In the genomic region with DNA sequence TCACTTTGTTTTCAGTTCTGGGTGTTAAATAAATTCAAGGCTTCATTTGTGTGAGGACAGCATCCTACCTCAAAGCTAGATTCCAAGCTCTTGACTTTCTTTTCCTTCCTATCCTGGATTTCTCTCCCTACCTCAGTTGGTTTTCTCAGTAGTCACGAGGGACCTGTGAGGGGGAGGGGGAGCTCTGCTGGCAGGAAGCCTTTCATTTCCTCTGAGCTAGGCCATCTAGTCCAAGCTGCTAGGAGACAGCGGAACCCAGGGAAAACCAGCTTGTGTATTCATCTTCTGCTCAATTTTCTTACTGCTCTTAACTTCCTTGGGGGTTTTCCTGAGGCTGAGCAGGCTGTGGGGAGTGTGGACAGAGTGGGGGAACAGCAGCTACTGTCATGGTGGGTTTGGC, we compare ENCODE assay signal across 8 mouse cellular contexts. TPM values are rescaled to one million over a fixed set of nuclear protein-coding genes. Genes with fewer than 3 reads are reported as not detected.
DNase-seq lines count a peak whose midpoint lies in the region; ATAC-seq lines count a peak whose summit lies in the region.

No protein-coding gene starts in this region.

- 54% methylated on average over 2 of the region's 2 CpGs for WGBS in midbrain, embryonic 13.5 days
- WGBS in midbrain, embryonic 11.5 days = 59% methylated on average over 2 of the region's 2 CpGs

- no peak overlapping the region for H3K4me3 ChIP-seq in midbrain, embryonic 13.5 days (replicated peaks)
- H3K4me3 ChIP-seq in midbrain, embryonic 11.5 days (ENCODE audit: low read depth, low read length) = no peak overlapping the region
- no peak overlapping the region for H3K4me3 ChIP-seq in brown adipose tissue, adult 24 weeks (ENCODE audit: insufficient read depth, low read depth, low read length)
- H3K4me3 ChIP-seq in megakaryocyte, embryonic 14.5 days (replicated peaks) = peak overlapping the region; percentile 83

- DNase-seq in midbrain, embryonic 11.5 days (ENCODE audit: low spot score, missing footprints) = no peak
- peak; percentile 47 to 61 for DNase-seq in heart, postnatal 14 days
- DNase-seq in layer of hippocampus, postnatal 36 days = peak; percentile 57 to 60
- peak; percentile 66 for DNase-seq in yolk sac, embryonic 10.5 days (ENCODE audit: low spot score)
- no peak for DNase-seq in ovary, postnatal 10 days (ENCODE audit: low spot score)

- no peaks in the 10 kb centered on the region for H3K9me3 ChIP-seq in midbrain, embryonic 13.5 days
- H3K9me3 ChIP-seq in midbrain, embryonic 11.5 days (ENCODE audit: control insufficient read depth, low read length) = no peaks in the 10 kb centered on the region
- no peaks in the 10 kb centered on the region for H3K9me3 ChIP-seq in megakaryocyte, embryonic 14.5 days

- H3K27me3 ChIP-seq in midbrain, embryonic 13.5 days = no peaks in the 10 kb centered on the region
- H3K27me3 ChIP-seq in midbrain, embryonic 11.5 days (ENCODE audit: control insufficient read depth, insufficient read depth, low read length) = no peaks in the 10 kb centered on the region
- no peaks in the 10 kb centered on the region for H3K27me3 ChIP-seq in megakaryocyte, embryonic 14.5 days (replicated peaks)

- intact Hi-C loops in heart, postnatal 14 days (cut with DNase I) = loop anchor here (5.0 kb wide), 1 partner anchor 55 kb away; no protein-coding TSS in a partner anchor

- peaks cover 63% of the 10 kb centered on the region for H3K36me3 ChIP-seq in midbrain, embryonic 13.5 days
- H3K36me3 ChIP-seq in midbrain, embryonic 11.5 days (ENCODE audit: control insufficient read depth, insufficient read depth, low read length) = peaks cover 15% of the 10 kb centered on the region
- H3K36me3 ChIP-seq in megakaryocyte, embryonic 14.5 days (replicated peaks; ENCODE audit: low read length) = peaks cover 60% of the 10 kb centered on the region

- peak overlapping the region; percentile 49; the same call in 1 of the 2 replicates for H3K27ac ChIP-seq in midbrain, embryonic 13.5 days
- H3K27ac ChIP-seq in midbrain, embryonic 11.5 days (ENCODE audit: low read depth, low read length) = no peak overlapping the region
- peak overlapping the region; percentile 86 for H3K27ac ChIP-seq in brown adipose tissue, adult 24 weeks (replicated peaks; ENCODE audit: low read depth, low read length)

- no peak overlapping the region for H3K9ac ChIP-seq in midbrain, embryonic 13.5 days (replicated peaks)
- H3K9ac ChIP-seq in midbrain, embryonic 11.5 days (ENCODE audit: low read length) = no peak overlapping the region

- peaks cover 8% of the 10 kb centered on the region for H3K4me1 ChIP-seq in midbrain, embryonic 13.5 days (replicated peaks)
- H3K4me1 ChIP-seq in midbrain, embryonic 11.5 days (ENCODE audit: control insufficient read depth, insufficient read depth, low read length) = no peaks in the 10 kb centered on the region
- H3K4me1 ChIP-seq in brown adipose tissue, adult 24 weeks (ENCODE audit: control insufficient read depth, insufficient read depth, insufficient read length, low read length) = peaks cover 33% of the 10 kb centered on the region
- peaks cover 99% of the 10 kb centered on the region for H3K4me1 ChIP-seq in megakaryocyte, embryonic 14.5 days

- no peak overlapping the region for H3K4me2 ChIP-seq in midbrain, embryonic 13.5 days (replicated peaks)
- no peak overlapping the region for H3K4me2 ChIP-seq in midbrain, embryonic 11.5 days

- no peak for ATAC-seq in midbrain, embryonic 13.5 days
- no peak for ATAC-seq in midbrain, embryonic 11.5 days (ENCODE audit: low FRiP score)

RNA-seq across cellular contexts. Expression of a gene that starts 55.0 kb away (rescaled TPM):
- 5.9 and 6.3 TPM in 2 replicates for polyA plus RNA-seq in midbrain, embryonic 13.5 days (2015; fragmentation: Nextera tagmentation; extraction: Ambion mirVana)
- 3.3 and 4.2 TPM in 2 replicates for polyA plus RNA-seq in midbrain, embryonic 11.5 days (2014; fragmentation: Nextera tagmentation; extraction: Ambion mirVana)
- 1.5 and 2.0 TPM in 2 replicates for polyA plus RNA-seq in brown adipose tissue, adult 24 weeks (2012; ENCODE audit: insufficient read depth, insufficient read length, missing spikeins)
- 1 to 10 TPM in 1 of 2 experiments, under 1 TPM in 1; 0.91 to 1.5 TPM for total RNA-seq in heart, postnatal 14 days (2021)
- 1 to 10 TPM; 3.9 to 5.7 TPM for total RNA-seq in layer of hippocampus, postnatal 36 days (2021)
- 0.74 TPM in 1 of 2 replicates, not detected in the other for polyA plus RNA-seq in megakaryocyte, embryonic 14.5 days (2012; ENCODE audit: insufficient read depth, low replicate concordance)

RNA-seq across cellular contexts. Expression of a gene that starts 55.5 kb away (rescaled TPM):
- 82.2 and 99.1 TPM in 2 replicates for polyA plus RNA-seq in midbrain, embryonic 13.5 days (2015; fragmentation: Nextera tagmentation; extraction: Ambion mirVana)
- polyA plus RNA-seq in midbrain, embryonic 11.5 days (2014; fragmentation: Nextera tagmentation; extraction: Ambion mirVana) = 85.3 and 93.4 TPM in 2 replicates
- polyA plus RNA-seq in brown adipose tissue, adult 24 weeks (2012; ENCODE audit: insufficient read depth, insufficient read length, missing spikeins) = 42.6 and 48.3 TPM in 2 replicates
- total RNA-seq in heart, postnatal 14 days (2021) = 10 to 100 TPM; 78.8 to 79.7 TPM
- total RNA-seq in layer of hippocampus, postnatal 36 days (2021) = 10 to 100 TPM; 89.5 to 94.7 TPM
- 797 and 1,035 TPM in 2 replicates for polyA plus RNA-seq in megakaryocyte, embryonic 14.5 days (2012; ENCODE audit: insufficient read depth, low replicate concordance)

Comparison
In these comparisons a context has a peak if more than half of its experiments do, and no peak if none do; other contexts are left out.
1. DNase-seq: peak in heart, postnatal 14 days (2 of 2), layer of hippocampus, postnatal 36 days (2 of 2) and yolk sac, embryonic 10.5 days (single experiment); none in midbrain, embryonic 11.5 days (single experiment) and ovary, postnatal 10 days (single experiment).